Mouse (Mus musculus) lung, postnatal 0 days (tissue): ENCODE results near the gene Kxd1.

Experiments
- CTCF ChIP-seq: IDR thresholded peaks from 2 replicates; pipeline ENCODE4 v1.5.1; 2016; ENCODE audit warnings: antibody characterized with exemption, mild to moderate bottlenecking
- EP300 ChIP-seq: IDR thresholded peaks from 2 replicates; pipeline ENCODE4 v1.6.1; 2016; ENCODE audit warnings: antibody characterized with exemption, mild to moderate bottlenecking, control low read depth

GRCm38 (mm10) chr8:70507027-70507393, 20.7 kb downstream of the Kxd1 start:
- TF ChIP-seq CTCF (no peak), EP300 (no peak)
